Mouse (Mus musculus): ENCODE data around the gene Klhdc7b.

DNA sequence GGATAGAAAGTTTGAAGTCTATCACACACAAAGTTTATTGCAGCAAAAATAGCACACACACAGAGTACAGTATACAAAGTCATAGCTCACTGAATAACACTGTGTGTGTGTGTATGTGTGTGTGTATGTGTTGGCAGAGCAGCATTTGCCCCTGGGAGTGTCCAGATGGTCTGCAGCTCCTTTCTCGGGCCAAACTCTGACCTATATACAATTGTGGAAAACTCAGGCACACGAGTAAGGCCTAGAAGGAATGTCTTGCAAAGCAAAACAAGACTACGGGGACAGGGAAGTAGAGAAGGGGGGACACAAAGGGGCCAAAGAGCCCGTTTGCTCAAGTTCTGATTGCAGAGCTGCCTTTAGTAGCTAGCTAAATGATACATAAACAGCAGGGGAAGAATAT, 48.2 kb downstream of the Klhdc7b start:
- TF ChIP-seq CTCF (conservative IDR thresholded peaks at IDR 0.05 in 1 of 2, IDR thresholded peaks at IDR 0.05 in 1 of 2; ENCODE audit: low read depth in 2 of 2, low read length in 2 of 2) (no peak), SMC3 (IDR thresholded peaks at IDR 0.05; ENCODE audit: low read depth, low read length) (no peak), ZC3H11A (IDR thresholded peaks at IDR 0.05; ENCODE audit: low read depth, low read length) (no peak), USF2 (conservative IDR thresholded peaks at IDR 0.05; ENCODE audit: low read depth, low read length) (no peak), MXI1 (IDR thresholded peaks at IDR 0.05; ENCODE audit: low read depth, low read length) (no peak), POLR2A (IDR thresholded peaks at IDR 0.05; ENCODE audit: low read depth, low read length) (no peak), KAT2A (IDR thresholded peaks at IDR 0.05; ENCODE audit: insufficient replicate concordance, low read length) (no peak), MAZ (IDR thresholded peaks at IDR 0.05; ENCODE audit: low read depth, low read length) (no peak), ELF1 (IDR thresholded peaks at IDR 0.05; ENCODE audit: low read depth, low read length) (no peak), HCFC1 (IDR thresholded peaks at IDR 0.05; ENCODE audit: low read depth, low read length) (no peak), EP300 (IDR thresholded peaks at IDR 0.05; ENCODE audit: low read length) (no peak), RAD21 (IDR thresholded peaks at IDR 0.05; ENCODE audit: low read depth, low read length) (no peak)
